Mouse (Mus musculus) gonadal fat pad, adult 2 months (tissue): ENCODE measurements around the gene Ablim1. TPM values are rescaled to one million over a fixed set of nuclear protein-coding genes. Genes with fewer than 3 reads are reported as not detected.

Experiments
- DNase-seq: peaks from one replicate; pipeline ENCODE4 v3.0.0-alpha.2; 2012; ENCODE audit warnings: low read depth
- polyA plus RNA-seq: library from polyadenylated mRNA; depleted of rRNA; stranded (reverse); fragments of >200 nt; gene quantifications from 2 replicates; pipeline ENCODE4 v1.2.3, GENCODE M21; 2012

Ablim1 gene
- polyA plus RNA-seq, 1 experiment, result 57.5 TPM

- no peak for DNase-seq
Observed at GRCm38 (mm10) chr19:57012068-57012467, 302.7 kb downstream of the Ablim1 start.

GRCm38 (mm10) chr19:57010064-57010463 is 304.7 kb downstream of the Ablim1 start:
- no peak for DNase-seq

GRCm38 (mm10) chr19:57009653-57010052 is 305.1 kb downstream of the Ablim1 start:
- no peak for DNase-seq

GRCm38 (mm10) chr19:57007781-57008710 is 306.7 kb downstream of the Ablim1 start, which contains the start of gene Afap1l2:
Gene Afap1l2, minus strand, starts transcription at chr19:57008228.
- DNase-seq, result no peak

GRCm38 (mm10) chr19:57007291-57007690 is 307.4 kb downstream of the Ablim1 start:
- DNase-seq, result no peak

GRCm38 (mm10) chr19:57006841-57007240 is 307.9 kb downstream of the Ablim1 start:
- no peak for DNase-seq

- no peak for DNase-seq
Observed at GRCm38 (mm10) chr19:57005062-57005461, 309.7 kb downstream of the Ablim1 start.

- no peak for DNase-seq
Observed at GRCm38 (mm10) chr19:57003460-57003810, 311.3 kb downstream of the Ablim1 start.

- DNase-seq, result no peak
Observed at GRCm38 (mm10) chr19:57002741-57003459, 311.8 kb downstream of the Ablim1 start.

- no peak for DNase-seq
Observed at GRCm38 (mm10) chr19:57001926-57002325, 312.8 kb downstream of the Ablim1 start.

- no peak for DNase-seq
Observed at GRCm38 (mm10) chr19:57000592-57000991, 314.1 kb downstream of the Ablim1 start.

- DNase-seq, result no peak
Observed at GRCm38 (mm10) chr19:56999781-57000180, 314.9 kb downstream of the Ablim1 start.

GRCm38 (mm10) chr19:56998910-56999309 is 315.8 kb downstream of the Ablim1 start:
- no peak for DNase-seq

GRCm38 (mm10) chr19:56998331-56998730 is 316.4 kb downstream of the Ablim1 start:
- no peak for DNase-seq

- no peak for DNase-seq
Observed at GRCm38 (mm10) chr19:56997164-56997599, 317.5 kb downstream of the Ablim1 start.

- DNase-seq, result no peak
Observed at GRCm38 (mm10) chr19:56995441-56995840, 319.3 kb downstream of the Ablim1 start.

GRCm38 (mm10) chr19:56994653-56995052 is 320.1 kb downstream of the Ablim1 start:
- DNase-seq, result no peak

GRCm38 (mm10) chr19:56993763-56994162 is 321.0 kb downstream of the Ablim1 start:
- DNase-seq, result no peak

GRCm38 (mm10) chr19:56992978-56993545 is 321.7 kb downstream of the Ablim1 start:
- no peak for DNase-seq

- no peak for DNase-seq
Observed at GRCm38 (mm10) chr19:56990367-56991111, 324.2 kb downstream of the Ablim1 start.

- no peak for DNase-seq
Observed at GRCm38 (mm10) chr19:56989171-56989570, 325.5 kb downstream of the Ablim1 start.

GRCm38 (mm10) chr19:56984229-56984628 is 330.5 kb downstream of the Ablim1 start:
- no peak for DNase-seq
